Mouse (Mus musculus): ENCODE results near the gene Ablim2. TPM values are rescaled to one million over a fixed set of nuclear protein-coding genes. Genes with fewer than 3 reads are reported as not detected.

Ablim2 gene
- polyA plus RNA-seq, 1 experiment = 5.8 TPM

DNA sequence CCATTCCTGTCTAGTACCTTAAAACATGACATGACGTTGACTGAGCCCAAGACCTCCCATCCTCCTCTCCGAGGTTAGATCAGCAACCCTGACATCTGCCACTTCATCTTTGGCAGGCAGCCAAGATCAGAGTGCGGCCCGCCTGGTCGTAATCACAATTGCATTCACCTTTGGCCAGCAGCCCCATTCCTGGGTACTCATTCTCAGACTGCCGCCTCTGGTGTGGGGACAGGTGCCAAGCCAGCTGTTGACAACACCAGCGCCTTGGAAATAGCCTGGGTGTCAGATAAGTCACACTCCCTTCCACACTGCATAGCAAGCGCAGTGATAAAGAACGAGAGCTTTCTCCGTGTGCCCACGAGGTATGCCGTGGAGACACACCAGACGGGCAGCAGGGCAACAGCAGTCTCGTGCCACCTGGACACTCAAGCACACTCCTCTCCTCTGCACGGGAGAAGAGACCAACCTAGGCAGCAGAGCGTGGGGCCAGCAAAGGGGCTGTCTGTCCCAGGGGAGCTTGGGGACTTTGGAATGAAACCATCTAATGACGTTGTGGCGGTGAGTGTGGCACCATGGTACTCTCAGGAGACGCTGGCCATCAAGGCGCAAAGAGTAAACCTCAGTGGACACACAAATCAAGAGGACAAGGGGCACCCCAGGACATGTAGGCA lies 20.3 kb upstream of the Ablim2 start:
- H3K36me3 ChIP-seq (ENCODE audit: control insufficient read depth, insufficient read depth, low read length) = no peaks in the 10 kb centered on the region
- H3K27me3 ChIP-seq (replicated peaks; ENCODE audit: control insufficient read depth, insufficient read depth, low read length) = no peaks in the 10 kb centered on the region
- TF ChIP-seq CTCF (conservative IDR thresholded peaks at IDR 0.05; ENCODE audit: insufficient read depth, insufficient read length, low read depth, low read length) = no peak
- no peak for TF ChIP-seq POLR2A (IDR thresholded peaks at IDR 0.05; ENCODE audit: low read depth, low read length)
- no peak overlapping the region for H3K4me3 ChIP-seq (ENCODE audit: insufficient read depth, low read depth, low read length)
- peak overlapping the region; percentile 69 for H3K27ac ChIP-seq (ENCODE audit: insufficient read depth, low read depth, low read length)
- peaks cover 61% of the 10 kb centered on the region for H3K4me1 ChIP-seq (ENCODE audit: control insufficient read depth, insufficient read depth, low read length)
- peak; percentile 94 for DNase-seq
- WGBS = 30% methylated on average over 20 of the region's 20 CpGs

DNA sequence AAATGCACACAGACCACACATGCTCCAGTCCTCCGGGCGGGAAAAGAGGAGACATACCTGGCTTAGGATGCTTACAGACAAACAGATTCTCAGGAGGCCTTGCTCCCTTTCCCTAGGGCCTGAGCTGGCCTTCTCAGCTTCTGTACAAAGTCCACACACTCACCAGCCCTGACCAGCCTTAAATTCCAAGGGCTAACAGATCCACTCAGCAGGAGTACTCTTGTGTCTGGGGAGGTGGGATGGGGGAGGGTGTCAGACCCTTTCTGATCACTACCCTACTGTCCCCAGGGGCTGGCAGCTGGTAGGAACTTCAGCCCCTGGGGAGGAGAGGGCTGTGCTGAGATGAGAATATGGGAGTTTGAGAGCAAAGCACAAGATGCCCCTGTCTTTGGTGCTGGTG lies 18.7 kb upstream of the Ablim2 start:
- WGBS = 37% methylated on average over 2 of the region's 2 CpGs
- peak; percentile 81 for DNase-seq
- peak overlapping the region; percentile 72 for H3K27ac ChIP-seq (ENCODE audit: insufficient read depth, low read depth, low read length)
- peak overlapping the region; percentile 43 for H3K4me3 ChIP-seq (ENCODE audit: insufficient read depth, low read depth, low read length)
- TF ChIP-seq CTCF (conservative IDR thresholded peaks at IDR 0.05; ENCODE audit: insufficient read depth, insufficient read length, low read depth, low read length) = no peak
- no peak for TF ChIP-seq POLR2A (IDR thresholded peaks at IDR 0.05; ENCODE audit: low read depth, low read length)
- no peaks in the 10 kb centered on the region for H3K27me3 ChIP-seq (replicated peaks; ENCODE audit: control insufficient read depth, insufficient read depth, low read length)
- H3K36me3 ChIP-seq (ENCODE audit: control insufficient read depth, insufficient read depth, low read length) = no peaks in the 10 kb centered on the region
- H3K4me1 ChIP-seq (ENCODE audit: control insufficient read depth, insufficient read depth, low read length) = peaks cover 57% of the 10 kb centered on the region

DNA sequence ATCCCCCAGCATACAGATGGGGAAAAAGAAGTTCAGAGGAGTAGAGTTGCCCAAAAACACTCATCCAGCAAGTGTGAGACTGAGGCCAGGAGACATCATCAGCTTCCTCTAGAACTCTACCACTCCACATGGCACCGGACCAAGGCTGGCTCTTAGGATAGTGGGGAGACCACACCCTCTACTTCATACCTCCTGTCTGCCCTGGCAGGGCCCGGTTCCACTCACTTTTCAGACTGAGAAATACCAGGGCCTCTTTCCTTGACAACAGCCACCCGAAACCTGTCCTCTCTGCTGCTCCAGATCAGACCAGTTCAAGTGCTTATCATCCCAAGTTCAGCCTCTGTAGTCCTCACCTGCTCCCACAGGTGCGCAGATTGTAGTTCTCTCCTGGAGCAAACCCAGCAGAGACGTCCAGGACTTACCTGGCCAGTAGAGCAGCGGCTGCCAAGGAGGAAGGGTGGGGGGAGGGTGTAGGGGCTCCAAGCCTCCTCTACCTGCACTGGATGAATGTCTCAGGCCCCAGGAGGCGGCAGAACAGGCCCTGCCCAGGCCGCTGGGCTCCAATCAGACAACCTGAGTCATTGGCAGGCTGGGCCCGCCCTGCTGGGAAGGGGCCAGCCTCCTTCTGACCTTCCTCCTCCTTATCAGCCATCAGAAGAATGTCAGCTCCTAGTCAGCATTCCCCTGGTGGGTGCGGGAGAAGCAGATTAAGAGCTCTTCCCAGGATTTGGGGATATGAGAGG lies 18.0 kb upstream of the Ablim2 start, which contains the start of gene Sh3tc1:
Gene Sh3tc1 (minus strand): TSS at position 452 of the 743 bp plus-strand sequence.
- no peaks in the 10 kb centered on the region for H3K36me3 ChIP-seq (ENCODE audit: control insufficient read depth, insufficient read depth, low read length)
- peak within 1 kb of the TSS; percentile 72 for H3K27ac ChIP-seq (ENCODE audit: insufficient read depth, low read depth, low read length)
- H3K4me3 ChIP-seq (ENCODE audit: insufficient read depth, low read depth, low read length) = peak within 1 kb of the TSS; percentile 43
- 25% methylated on average over 10 of the region's 10 CpGs for WGBS
- peaks cover 53% of the 10 kb centered on the region for H3K4me1 ChIP-seq (ENCODE audit: control insufficient read depth, insufficient read depth, low read length)
- no peak for TF ChIP-seq CTCF (conservative IDR thresholded peaks at IDR 0.05; ENCODE audit: insufficient read depth, insufficient read length, low read depth, low read length)
- no peak for TF ChIP-seq POLR2A (IDR thresholded peaks at IDR 0.05; ENCODE audit: low read depth, low read length)
- peak; percentile 90 for DNase-seq
- H3K27me3 ChIP-seq (replicated peaks; ENCODE audit: control insufficient read depth, insufficient read depth, low read length) = no peaks in the 10 kb centered on the region

DNA sequence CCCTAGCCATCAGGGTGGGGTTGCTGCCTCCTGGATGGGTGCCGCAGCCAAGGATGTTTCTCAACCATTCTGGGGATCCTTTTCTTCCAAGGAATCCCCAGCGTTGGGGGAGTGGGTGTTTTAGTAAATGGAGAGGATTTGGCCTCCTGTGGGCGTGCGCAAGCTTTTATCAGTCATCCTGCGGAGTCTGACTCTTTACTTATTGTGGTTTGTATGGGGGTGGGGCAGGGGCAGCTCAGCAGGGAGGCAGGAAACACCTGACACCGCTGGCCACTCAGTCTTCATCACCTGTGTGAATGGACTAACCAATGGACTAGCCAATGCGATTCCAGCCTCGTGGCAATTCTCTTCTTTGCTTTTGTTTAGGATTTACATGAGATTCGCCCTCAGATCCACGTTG lies 17.0 kb upstream of the Ablim2 start:
- Histone ChIP-seq H3K4me3 (ENCODE audit: insufficient read depth, low read depth, low read length) (no peak overlapping the region), H3K4me1 (ENCODE audit: control insufficient read depth, insufficient read depth, low read length) (peaks cover 51% of the 10 kb centered on the region), H3K27me3 (replicated peaks; ENCODE audit: control insufficient read depth, insufficient read depth, low read length) (no peaks in the 10 kb centered on the region), H3K36me3 (ENCODE audit: control insufficient read depth, insufficient read depth, low read length) (no peaks in the 10 kb centered on the region), H3K27ac (ENCODE audit: insufficient read depth, low read depth, low read length) (peak overlapping the region; percentile 72)
- WGBS = 67% methylated on average over 10 of the region's 10 CpGs
- TF ChIP-seq POLR2A (IDR thresholded peaks at IDR 0.05; ENCODE audit: low read depth, low read length) (no peak), CTCF (conservative IDR thresholded peaks at IDR 0.05; ENCODE audit: insufficient read depth, insufficient read length, low read depth, low read length) (no peak)
- no peak for DNase-seq

DNA sequence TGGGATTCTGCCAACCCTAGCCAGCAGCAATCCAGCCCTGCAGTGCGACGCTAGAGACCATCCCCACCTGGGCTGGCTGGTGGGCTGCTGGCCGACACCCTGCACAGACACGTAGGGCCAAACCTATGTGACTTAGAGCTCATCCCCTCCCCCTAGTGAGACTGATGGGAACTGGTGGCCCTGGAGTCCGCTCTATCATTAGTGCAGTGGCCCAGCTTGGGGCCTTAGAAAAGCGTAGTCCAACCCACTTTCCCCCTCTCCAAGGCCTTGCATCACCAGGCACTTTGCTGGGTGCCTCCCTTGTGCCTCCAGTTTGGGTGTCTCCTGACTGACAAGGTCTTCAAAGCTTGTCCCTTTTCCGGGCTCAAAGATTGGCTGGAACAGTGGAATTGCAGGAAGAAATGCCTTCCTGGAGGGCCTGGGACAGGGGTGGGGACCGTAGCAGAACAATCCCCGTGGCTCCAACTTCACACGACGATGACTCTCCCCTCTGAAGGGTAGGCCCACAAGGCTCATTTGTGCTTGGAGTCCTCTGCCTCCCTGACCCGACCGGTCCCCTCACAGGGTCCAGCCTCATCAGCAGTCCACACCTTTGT lies 16.4 kb upstream of the Ablim2 start:
- H3K4me3 ChIP-seq (ENCODE audit: insufficient read depth, low read depth, low read length) = no peak overlapping the region
- H3K4me1 ChIP-seq (ENCODE audit: control insufficient read depth, insufficient read depth, low read length) = peaks cover 51% of the 10 kb centered on the region
- peak overlapping the region; percentile 11; the same call in 1 of the 2 replicates for H3K27ac ChIP-seq (ENCODE audit: insufficient read depth, low read depth, low read length)
- WGBS = 73% methylated on average over 13 of the region's 13 CpGs
- DNase-seq = no peak
- H3K27me3 ChIP-seq (replicated peaks; ENCODE audit: control insufficient read depth, insufficient read depth, low read length) = no peaks in the 10 kb centered on the region
- TF ChIP-seq CTCF (conservative IDR thresholded peaks at IDR 0.05; ENCODE audit: insufficient read depth, insufficient read length, low read depth, low read length) (no peak), POLR2A (IDR thresholded peaks at IDR 0.05; ENCODE audit: low read depth, low read length) (no peak)
- no peaks in the 10 kb centered on the region for H3K36me3 ChIP-seq (ENCODE audit: control insufficient read depth, insufficient read depth, low read length)

DNA sequence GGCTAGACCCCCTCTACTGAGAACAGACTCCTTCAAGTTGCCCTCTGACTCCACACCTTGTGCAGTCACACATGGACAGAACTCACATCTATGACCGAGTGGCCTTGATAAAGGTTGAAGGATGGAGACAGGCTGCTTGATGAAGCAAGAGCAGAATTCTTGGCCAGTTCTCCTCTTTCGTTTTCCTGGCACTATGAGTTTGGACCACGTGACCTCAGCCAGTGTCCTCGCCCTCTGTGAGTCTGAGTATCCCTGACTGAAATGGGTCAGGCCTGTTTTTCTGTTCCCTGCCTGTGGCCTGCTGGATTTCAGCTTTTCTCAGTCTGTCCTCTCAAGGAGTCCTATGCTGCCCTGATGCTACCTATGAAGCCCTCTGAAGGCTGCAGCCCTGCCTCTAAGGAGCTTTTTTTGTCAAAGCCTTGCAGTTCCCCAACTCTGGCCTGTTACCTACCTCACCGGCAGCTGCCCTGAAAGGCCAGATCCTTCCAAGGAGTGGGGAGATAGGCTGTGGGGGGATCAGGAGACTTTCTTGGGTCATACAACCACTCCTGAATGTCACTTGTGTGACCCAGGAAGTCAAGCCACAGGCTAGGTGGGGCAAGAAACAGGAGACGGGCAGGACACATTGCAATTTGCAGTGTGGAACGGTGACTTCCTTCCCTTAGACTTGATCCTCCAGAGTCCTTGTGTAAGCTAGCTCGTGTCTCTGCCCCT lies 14.3 kb upstream of the Ablim2 start:
- 41% methylated on average over 8 of the region's 8 CpGs for WGBS
- no peaks in the 10 kb centered on the region for H3K36me3 ChIP-seq (ENCODE audit: control insufficient read depth, insufficient read depth, low read length)
- H3K4me1 ChIP-seq (ENCODE audit: control insufficient read depth, insufficient read depth, low read length) = peaks cover 32% of the 10 kb centered on the region
- H3K4me3 ChIP-seq (ENCODE audit: insufficient read depth, low read depth, low read length) = no peak overlapping the region
- peak; percentile 92 for DNase-seq
- H3K27me3 ChIP-seq (replicated peaks; ENCODE audit: control insufficient read depth, insufficient read depth, low read length) = no peaks in the 10 kb centered on the region
- no peak for TF ChIP-seq POLR2A (IDR thresholded peaks at IDR 0.05; ENCODE audit: low read depth, low read length)
- no peak for TF ChIP-seq CTCF (conservative IDR thresholded peaks at IDR 0.05; ENCODE audit: insufficient read depth, insufficient read length, low read depth, low read length)
- H3K27ac ChIP-seq (ENCODE audit: insufficient read depth, low read depth, low read length) = peak overlapping the region; percentile 69
